In genomic region chrX:100708032-100708431, GRCm38 (mm10) we compare ENCODE assay signal across 20 mouse cellular contexts. TPM values are rescaled to one million over a fixed set of nuclear protein-coding genes. Genes with fewer than 3 reads are reported as not detected.
DNase-seq lines count a peak whose midpoint lies in the region; ATAC-seq and TF ChIP-seq lines count a peak whose summit lies in the region.
"Had no signal": no experiment of that assay in that cellular context is flagged by ENCODE, and none has a peak within 500 bp of the region (broad histone marks: within the 10 kb centered on the region; RNA-seq: fewer than 3 reads in every experiment).

No protein-coding gene starts in this region.

- H3K4me1 ChIP-seq in kidney, adult 2 months (ENCODE audit: control insufficient read depth, insufficient read depth, low read length): no peaks in the 10 kb centered on the region
- no peaks in the 10 kb centered on the region for H3K4me1 ChIP-seq in kidney, embryonic 14.5 days (ENCODE audit: control insufficient read depth, insufficient read depth, low read length)
- H3K4me1 ChIP-seq in liver, postnatal 0 days (ENCODE audit: insufficient read depth): no peaks in the 10 kb centered on the region
- no peaks in the 10 kb centered on the region for H3K4me1 ChIP-seq in liver, embryonic 12.5 days
- no peaks in the 10 kb centered on the region for H3K4me1 ChIP-seq in midbrain, embryonic 13.5 days (replicated peaks)
- H3K4me1 ChIP-seq: embryonic facial prominence, embryonic 10.5 days; forebrain, embryonic 13.5 days; heart, embryonic 12.5 days; hindbrain, embryonic 10.5 days had no signal

- no peak overlapping the region for H3K4me3 ChIP-seq in kidney, adult 2 months (ENCODE audit: insufficient read depth, low read depth, low read length)
- no peak overlapping the region for H3K4me3 ChIP-seq in kidney, embryonic 14.5 days (ENCODE audit: low read length)
- H3K4me3 ChIP-seq in liver, postnatal 0 days (ENCODE audit: low read depth, low read length): no peak overlapping the region
- no peak overlapping the region for H3K4me3 ChIP-seq in liver, embryonic 12.5 days
- no peak overlapping the region for H3K4me3 ChIP-seq in midbrain, embryonic 13.5 days (replicated peaks)
- H3K4me3 ChIP-seq: embryonic facial prominence, embryonic 10.5 days; forebrain, embryonic 13.5 days; heart, adult 2 months; heart, embryonic 12.5 days; hindbrain, embryonic 10.5 days had no signal

- peak; percentile 77 for DNase-seq in kidney, adult 2 months
- no peak for DNase-seq in liver, postnatal 0 days
- peak; percentile 13 to 47 for DNase-seq in kidney, postnatal 25 days
- DNase-seq in layer of hippocampus, adult 9-11 months: no peak
- DNase-seq: adrenal gland, postnatal 25 days; cerebellum, adult 18-20 months; cerebellum, postnatal 10 days; forebrain, postnatal 0 days; gastrocnemius, postnatal 14 days; heart, adult 2 months had no signal

- no peak overlapping the region for H3K9ac ChIP-seq in kidney, embryonic 14.5 days (ENCODE audit: low read depth, low read length)
- no peak overlapping the region for H3K9ac ChIP-seq in liver, postnatal 0 days (replicated peaks)
- no peak overlapping the region for H3K9ac ChIP-seq in liver, embryonic 12.5 days
- no peak overlapping the region for H3K9ac ChIP-seq in midbrain, embryonic 13.5 days (replicated peaks)
- H3K9ac ChIP-seq: forebrain, embryonic 13.5 days; forebrain, postnatal 0 days; heart, embryonic 12.5 days had no signal

- TF ChIP-seq CTCF in kidney, adult 2 months (conservative IDR thresholded peaks at IDR 0.05; ENCODE audit: insufficient read depth, insufficient read length, low read depth, low read length): no peak
- no peak for TF ChIP-seq CTCF in liver, postnatal 0 days (IDR thresholded peaks at IDR 0.05; ENCODE audit: low read depth)

- no peaks in the 10 kb centered on the region for H3K36me3 ChIP-seq in kidney, adult 2 months (ENCODE audit: control insufficient read depth, insufficient read depth, low read length)
- peaks cover 11% of the 10 kb centered on the region; the same call in 1 of the 2 replicates for H3K36me3 ChIP-seq in kidney, embryonic 14.5 days (ENCODE audit: control insufficient read depth, insufficient read depth, low read length)
- H3K36me3 ChIP-seq in liver, postnatal 0 days (replicated peaks; ENCODE audit: insufficient read depth, low read length): peaks cover 14% of the 10 kb centered on the region
- peaks cover 78% of the 10 kb centered on the region for H3K36me3 ChIP-seq in liver, embryonic 12.5 days
- H3K36me3 ChIP-seq in midbrain, embryonic 13.5 days: no peaks in the 10 kb centered on the region

- H3K27ac ChIP-seq in kidney, adult 2 months (ENCODE audit: insufficient read depth, low read depth, low read length): peak overlapping the region; percentile 64
- H3K27ac ChIP-seq in kidney, embryonic 14.5 days (ENCODE audit: low read depth, low read length): no peak overlapping the region
- no peak overlapping the region for H3K27ac ChIP-seq in liver, postnatal 0 days (ENCODE audit: low read depth)
- H3K27ac ChIP-seq in liver, embryonic 12.5 days: no peak overlapping the region
- no peak overlapping the region for H3K27ac ChIP-seq in midbrain, embryonic 13.5 days
- H3K27ac ChIP-seq: embryonic facial prominence, embryonic 10.5 days; forebrain, embryonic 13.5 days; heart, adult 2 months; hindbrain, embryonic 10.5 days had no signal

- no peak for TF ChIP-seq EP300 in liver, postnatal 0 days (IDR thresholded peaks at IDR 0.05; ENCODE audit: low read depth)

- H3K4me2 ChIP-seq in kidney, embryonic 14.5 days (replicated peaks; ENCODE audit: low read depth, low read length): no peak overlapping the region
- H3K4me2 ChIP-seq in liver, postnatal 0 days (ENCODE audit: low read depth, low read length): no peak overlapping the region
- H3K4me2 ChIP-seq in liver, embryonic 12.5 days: no peak overlapping the region
- no peak overlapping the region for H3K4me2 ChIP-seq in midbrain, embryonic 13.5 days (replicated peaks)
- H3K4me2 ChIP-seq: forebrain, embryonic 13.5 days; heart, embryonic 12.5 days had no signal

- no peak for TF ChIP-seq POLR2A in kidney, adult 2 months (IDR thresholded peaks at IDR 0.05; ENCODE audit: low read depth, low read length)

- no peaks in the 10 kb centered on the region for H3K27me3 ChIP-seq in kidney, adult 2 months (replicated peaks; ENCODE audit: control insufficient read depth, insufficient read depth, low read length)
- no peaks in the 10 kb centered on the region; the same call in 1 of the 2 replicates for H3K27me3 ChIP-seq in kidney, embryonic 14.5 days (ENCODE audit: control insufficient read depth, insufficient read depth, low read length)
- H3K27me3 ChIP-seq in liver, postnatal 0 days (ENCODE audit: insufficient read depth, low read length): no peaks in the 10 kb centered on the region
- no peaks in the 10 kb centered on the region for H3K27me3 ChIP-seq in liver, embryonic 12.5 days (replicated peaks)
- no peaks in the 10 kb centered on the region; the same call in 1 of the 2 replicates for H3K27me3 ChIP-seq in midbrain, embryonic 13.5 days
- H3K27me3 ChIP-seq: CH12.LX; forebrain, embryonic 13.5 days; heart, embryonic 12.5 days had no signal

- no peak for ATAC-seq in kidney, embryonic 14.5 days (ENCODE audit: low FRiP score, low TSS enrichment)
- peak; percentile 43; the same call in 1 of the 2 replicates for ATAC-seq in liver, postnatal 0 days
- no peak for ATAC-seq in liver, embryonic 12.5 days
- ATAC-seq in midbrain, embryonic 13.5 days: no peak
- ATAC-seq: activated CD4-positive, CD25-positive, alpha-beta regulatory T cell, adult 4 months; forebrain, embryonic 13.5 days; forebrain, postnatal 0 days; Patski had no signal

- WGBS in kidney, adult 2 months: 70% methylated on average over 6 of the region's 6 CpGs
- WGBS in kidney, embryonic 14.5 days: 89% methylated on average over 6 of the region's 6 CpGs
- 73% methylated on average over 6 of the region's 6 CpGs for WGBS in liver, postnatal 0 days (ENCODE audit: insufficient replicate concordance)
- WGBS in liver, embryonic 12.5 days (ENCODE audit: insufficient replicate concordance): 87% methylated on average over 6 of the region's 6 CpGs
- WGBS in midbrain, embryonic 13.5 days: 91% methylated on average over 6 of the region's 6 CpGs

- no peaks in the 10 kb centered on the region for H3K9me3 ChIP-seq in kidney, embryonic 14.5 days (ENCODE audit: control insufficient read depth, low read length)
- no peaks in the 10 kb centered on the region for H3K9me3 ChIP-seq in liver, postnatal 0 days (ENCODE audit: low read length)
- no peaks in the 10 kb centered on the region for H3K9me3 ChIP-seq in liver, embryonic 12.5 days (replicated peaks)
- no peaks in the 10 kb centered on the region for H3K9me3 ChIP-seq in midbrain, embryonic 13.5 days
- H3K9me3 ChIP-seq: embryonic facial prominence, embryonic 10.5 days; forebrain, embryonic 13.5 days; heart, embryonic 12.5 days; hindbrain, embryonic 10.5 days had no signal

RNA-seq across cellular contexts. Expression of gene Gdpd2, which starts 21.6 kb away (rescaled TPM):
- polyA plus RNA-seq in kidney, adult 2 months (2012; rRNA removed): 1.1 and 1.3 TPM in 2 replicates
- polyA plus RNA-seq in kidney, embryonic 14.5 days (2014; fragmentation: Nextera tagmentation; extraction: Ambion mirVana): 1.5 and 2.6 TPM in 2 replicates
- polyA plus RNA-seq in liver, postnatal 0 days (2015; fragmentation: Nextera tagmentation; extraction: Ambion mirVana): 0.04 TPM in 1 of 2 replicates, not detected in the other
- polyA plus RNA-seq in liver, embryonic 12.5 days (2016; fragmentation: Nextera tagmentation; extraction: Ambion mirVana): 0.08 and 0.39 TPM in 2 replicates
- 24.8 and 26.1 TPM in 2 replicates for polyA plus RNA-seq in midbrain, embryonic 13.5 days (2015; fragmentation: Nextera tagmentation; extraction: Ambion mirVana)
- polyA plus RNA-seq: activated CD4-positive, CD25-positive, alpha-beta regulatory T cell, adult 4 months had no signal

RNA-seq across cellular contexts. Expression of gene Dlg3, which starts 59.5 kb away (rescaled TPM):
- 12.2 and 13.9 TPM in 2 replicates for polyA plus RNA-seq in kidney, adult 2 months (2012; rRNA removed)
- 7.3 and 9.3 TPM in 2 replicates for polyA plus RNA-seq in kidney, embryonic 14.5 days (2014; fragmentation: Nextera tagmentation; extraction: Ambion mirVana)
- polyA plus RNA-seq in liver, postnatal 0 days (2015; fragmentation: Nextera tagmentation; extraction: Ambion mirVana): 0.42 and 0.43 TPM in 2 replicates
- polyA plus RNA-seq in liver, embryonic 12.5 days (2016; fragmentation: Nextera tagmentation; extraction: Ambion mirVana): 1.4 and 1.6 TPM in 2 replicates
- polyA plus RNA-seq in midbrain, embryonic 13.5 days (2015; fragmentation: Nextera tagmentation; extraction: Ambion mirVana): 9.4 and 10.8 TPM in 2 replicates

Comparison
In these comparisons a context has a peak if more than half of its experiments do, and no peak if none do; other contexts are left out.
1. DNase-seq: peak in kidney, adult 2 months (single experiment) and kidney, postnatal 25 days (2 of 2); none in liver, postnatal 0 days (single experiment) and layer of hippocampus, adult 9-11 months (single experiment).